Comparison of ENCODE assay signal across 23 mouse cellular contexts in genomic region chr1:153496030-153496429, GRCm38 (mm10). TPM values are rescaled to one million over a fixed set of nuclear protein-coding genes. Genes with fewer than 3 reads are reported as not detected.
DNase-seq lines count a peak whose midpoint lies in the region; ATAC-seq and TF ChIP-seq lines count a peak whose summit lies in the region.
"Had no signal": no experiment of that assay in that cellular context is flagged by ENCODE, and none has a peak within 500 bp of the region (broad histone marks: within the 10 kb centered on the region; RNA-seq: fewer than 3 reads in every experiment).

No protein-coding gene starts in this region.

- no peaks in the 10 kb centered on the region for H3K36me3 ChIP-seq in intestine, embryonic 15.5 days
- no peaks in the 10 kb centered on the region for H3K36me3 ChIP-seq in intestine, postnatal 0 days (ENCODE audit: control insufficient read depth, insufficient read depth)
- H3K36me3 ChIP-seq in kidney, embryonic 16.5 days (ENCODE audit: insufficient read depth, low read length), result no peaks in the 10 kb centered on the region
- no peaks in the 10 kb centered on the region for H3K36me3 ChIP-seq in stomach, embryonic 15.5 days
- H3K36me3 ChIP-seq in stomach, postnatal 0 days (ENCODE audit: control insufficient read depth, insufficient read depth, low read length), result no peaks in the 10 kb centered on the region
- H3K36me3 ChIP-seq: embryonic facial prominence, embryonic 12.5 days; embryonic facial prominence, embryonic 15.5 days; G1E; hindbrain, embryonic 12.5 days had no signal

- H3K4me1 ChIP-seq in intestine, embryonic 15.5 days (replicated peaks), result no peaks in the 10 kb centered on the region
- H3K4me1 ChIP-seq in intestine, postnatal 0 days (replicated peaks; ENCODE audit: control insufficient read depth, insufficient read depth, low read length), result no peaks in the 10 kb centered on the region
- no peaks in the 10 kb centered on the region for H3K4me1 ChIP-seq in kidney, embryonic 16.5 days (ENCODE audit: insufficient read depth, low read length)
- no peaks in the 10 kb centered on the region for H3K4me1 ChIP-seq in stomach, embryonic 15.5 days
- H3K4me1 ChIP-seq in stomach, postnatal 0 days (replicated peaks; ENCODE audit: control insufficient read depth, insufficient read depth), result no peaks in the 10 kb centered on the region
- H3K4me1 ChIP-seq: embryonic facial prominence, embryonic 12.5 days; embryonic facial prominence, embryonic 15.5 days; hindbrain, embryonic 12.5 days had no signal

- no peak for DNase-seq in kidney, adult 9 months
- no peak for DNase-seq in stomach, postnatal 0 days (ENCODE audit: low spot score)
- no peak for DNase-seq in urinary bladder, postnatal 36 days (ENCODE audit: low spot score in 2 of 2)
- DNase-seq: adrenal gland, postnatal 10 days; cerebellum, adult 11 months; cerebellum, adult 2 months; cerebellum, adult 9-11 months; cerebellum, postnatal 25 days; forebrain, postnatal 0 days; gastrocnemius, adult 2 months; gastrocnemius, postnatal 14 days; heart, adult 11 months had no signal

- no peak overlapping the region for H3K27ac ChIP-seq in intestine, embryonic 15.5 days
- no peak overlapping the region for H3K27ac ChIP-seq in intestine, postnatal 0 days (ENCODE audit: low read depth, low read length)
- peak overlapping the region; percentile 70 for H3K27ac ChIP-seq in kidney, embryonic 16.5 days (ENCODE audit: low read length)
- no peak overlapping the region for H3K27ac ChIP-seq in stomach, embryonic 15.5 days
- H3K27ac ChIP-seq in stomach, postnatal 0 days (replicated peaks), result no peak overlapping the region
- H3K27ac ChIP-seq: embryonic facial prominence, embryonic 12.5 days; embryonic facial prominence, embryonic 15.5 days; gastrocnemius, adult 2 months; hindbrain, embryonic 12.5 days had no signal

- no peak overlapping the region for H3K9ac ChIP-seq in intestine, embryonic 15.5 days
- no peak overlapping the region for H3K9ac ChIP-seq in intestine, postnatal 0 days (ENCODE audit: low read depth, low read length)
- no peak overlapping the region for H3K9ac ChIP-seq in kidney, embryonic 16.5 days (replicated peaks; ENCODE audit: low read length)
- H3K9ac ChIP-seq in stomach, embryonic 15.5 days, result no peak overlapping the region
- H3K9ac ChIP-seq in stomach, postnatal 0 days (ENCODE audit: low read length), result no peak overlapping the region
- H3K9ac ChIP-seq: embryonic facial prominence, embryonic 12.5 days; embryonic facial prominence, embryonic 15.5 days; forebrain, postnatal 0 days; hindbrain, embryonic 12.5 days had no signal

- TF ChIP-seq EP300 in stomach, postnatal 0 days (optimal IDR thresholded peaks at IDR 0.05), result no peak

- WGBS in intestine, embryonic 15.5 days, result 69% methylated on average over 3 of the region's 3 CpGs
- WGBS in intestine, postnatal 0 days, result 66% methylated on average over 3 of the region's 3 CpGs
- WGBS in kidney, embryonic 16.5 days, result 65% methylated on average over 3 of the region's 3 CpGs
- WGBS in stomach, embryonic 15.5 days, result 68% methylated on average over 3 of the region's 3 CpGs
- 67% methylated on average over 3 of the region's 3 CpGs for WGBS in stomach, postnatal 0 days

- no peaks in the 10 kb centered on the region for H3K27me3 ChIP-seq in intestine, embryonic 15.5 days (replicated peaks)
- H3K27me3 ChIP-seq in intestine, postnatal 0 days (replicated peaks; ENCODE audit: control insufficient read depth, insufficient read depth, low read length), result no peaks in the 10 kb centered on the region
- H3K27me3 ChIP-seq in kidney, embryonic 16.5 days (ENCODE audit: insufficient read depth, low read length), result no peaks in the 10 kb centered on the region
- no peaks in the 10 kb centered on the region for H3K27me3 ChIP-seq in stomach, embryonic 15.5 days (replicated peaks)
- H3K27me3 ChIP-seq in stomach, postnatal 0 days (ENCODE audit: control insufficient read depth, insufficient read depth, low read length), result no peaks in the 10 kb centered on the region
- H3K27me3 ChIP-seq: embryonic facial prominence, embryonic 12.5 days; embryonic facial prominence, embryonic 15.5 days; hindbrain, embryonic 12.5 days; Patski had no signal

- H3K4me3 ChIP-seq in intestine, embryonic 15.5 days (replicated peaks), result no peak overlapping the region
- no peak overlapping the region for H3K4me3 ChIP-seq in intestine, postnatal 0 days (ENCODE audit: low read depth, low read length)
- H3K4me3 ChIP-seq in kidney, embryonic 16.5 days (ENCODE audit: low read length), result no peak overlapping the region
- no peak overlapping the region for H3K4me3 ChIP-seq in stomach, embryonic 15.5 days (replicated peaks)
- H3K4me3 ChIP-seq in stomach, postnatal 0 days (ENCODE audit: low read depth, low read length), result no peak overlapping the region
- H3K4me3 ChIP-seq: embryonic facial prominence, embryonic 12.5 days; embryonic facial prominence, embryonic 15.5 days; gastrocnemius, adult 2 months; hindbrain, embryonic 12.5 days had no signal

- no peak for TF ChIP-seq CTCF in intestine, postnatal 0 days (IDR thresholded peaks at IDR 0.05; ENCODE audit: low read depth)
- no peak for TF ChIP-seq CTCF in stomach, postnatal 0 days (IDR thresholded peaks at IDR 0.05; ENCODE audit: low read depth)

- ATAC-seq in intestine, embryonic 15.5 days, result peak; percentile 60
- ATAC-seq in intestine, postnatal 0 days, result no peak
- ATAC-seq in kidney, embryonic 16.5 days (ENCODE audit: low FRiP score, low TSS enrichment), result peak; percentile 80
- ATAC-seq in stomach, embryonic 15.5 days (ENCODE audit: insufficient read depth, low FRiP score, low read depth), result peak; percentile 71; the same call in 1 of the 2 replicates
- no peak for ATAC-seq in stomach, postnatal 0 days (ENCODE audit: low FRiP score, low TSS enrichment)
- ATAC-seq: forebrain, embryonic 14.5 days; forebrain, postnatal 0 days; Patski had no signal

- H3K4me2 ChIP-seq in intestine, embryonic 15.5 days (replicated peaks), result no peak overlapping the region
- no peak overlapping the region for H3K4me2 ChIP-seq in intestine, postnatal 0 days (replicated peaks; ENCODE audit: low read depth)
- no peak overlapping the region for H3K4me2 ChIP-seq in kidney, embryonic 16.5 days (replicated peaks; ENCODE audit: low read depth, low read length)
- H3K4me2 ChIP-seq in stomach, embryonic 15.5 days, result no peak overlapping the region
- no peak overlapping the region for H3K4me2 ChIP-seq in stomach, postnatal 0 days (replicated peaks; ENCODE audit: low read depth)
- H3K4me2 ChIP-seq: embryonic facial prominence, embryonic 12.5 days; embryonic facial prominence, embryonic 15.5 days; heart, embryonic 11.5 days; hindbrain, embryonic 12.5 days had no signal

- H3K9me3 ChIP-seq in intestine, embryonic 15.5 days, result no peaks in the 10 kb centered on the region
- no peaks in the 10 kb centered on the region for H3K9me3 ChIP-seq in intestine, postnatal 0 days (ENCODE audit: control insufficient read depth)
- H3K9me3 ChIP-seq in kidney, embryonic 16.5 days (ENCODE audit: low read length), result no peaks in the 10 kb centered on the region
- no peaks in the 10 kb centered on the region for H3K9me3 ChIP-seq in stomach, embryonic 15.5 days
- H3K9me3 ChIP-seq in stomach, postnatal 0 days (ENCODE audit: control insufficient read depth, low read length), result no peaks in the 10 kb centered on the region
- H3K9me3 ChIP-seq: embryonic facial prominence, embryonic 12.5 days; embryonic facial prominence, embryonic 15.5 days; G1E; hindbrain, embryonic 12.5 days had no signal

RNA-seq across cellular contexts. Expression of gene Dhx9, which starts 8.6 kb away (rescaled TPM):
- polyA plus RNA-seq in intestine, embryonic 15.5 days (2015; fragmentation: Nextera tagmentation; extraction: Ambion mirVana), result 26.6 and 30.6 TPM in 2 replicates
- 14.1 TPM in 2 replicates for polyA plus RNA-seq in intestine, postnatal 0 days (2015; fragmentation: Nextera tagmentation; extraction: Ambion mirVana)
- 23.2 and 30.0 TPM in 2 replicates for polyA plus RNA-seq in kidney, embryonic 16.5 days (2015; fragmentation: Nextera tagmentation; extraction: Ambion mirVana)
- 30.9 and 32.6 TPM in 2 replicates for polyA plus RNA-seq in stomach, embryonic 15.5 days (2015; fragmentation: Nextera tagmentation; extraction: Ambion mirVana)
- 6.6 and 10.6 TPM in 2 replicates for polyA plus RNA-seq in stomach, postnatal 0 days (2015; fragmentation: Nextera tagmentation; extraction: Ambion mirVana)

RNA-seq across cellular contexts. Expression of gene Npl, which starts 53.8 kb away (rescaled TPM):
- polyA plus RNA-seq in intestine, embryonic 15.5 days (2015; fragmentation: Nextera tagmentation; extraction: Ambion mirVana), result 78.8 and 84.8 TPM in 2 replicates
- polyA plus RNA-seq in intestine, postnatal 0 days (2015; fragmentation: Nextera tagmentation; extraction: Ambion mirVana), result 967 and 1,051 TPM in 2 replicates
- 23.9 and 25.2 TPM in 2 replicates for polyA plus RNA-seq in kidney, embryonic 16.5 days (2015; fragmentation: Nextera tagmentation; extraction: Ambion mirVana)
- polyA plus RNA-seq in stomach, embryonic 15.5 days (2015; fragmentation: Nextera tagmentation; extraction: Ambion mirVana), result 16.6 and 17.6 TPM in 2 replicates
- polyA plus RNA-seq in stomach, postnatal 0 days (2015; fragmentation: Nextera tagmentation; extraction: Ambion mirVana), result 4.1 and 5.3 TPM in 2 replicates

Comparison
In these comparisons a context has a peak if more than half of its experiments do, and no peak if none do; other contexts are left out.
1. ATAC-seq: peak in intestine, embryonic 15.5 days (single experiment), kidney, embryonic 16.5 days (single experiment) and stomach, embryonic 15.5 days (single experiment); none in intestine, postnatal 0 days (single experiment) and stomach, postnatal 0 days (single experiment).
2. RNA of gene Npl, which starts 53.8 kb away (polyA plus RNA-seq): 967 to 1,051 TPM in intestine, postnatal 0 days; 78.8 to 84.8 TPM in intestine, embryonic 15.5 days, 23.9 to 25.2 TPM in kidney, embryonic 16.5 days, 16.6 to 17.6 TPM in stomach, embryonic 15.5 days and 4.1 to 5.3 TPM in stomach, postnatal 0 days; every median in the first group is over 10 times any median in the second.